Mouse (Mus musculus) embryonic fibroblast, embryonic 13.5 days (primary cell): ENCODE measurements around the gene Pitpnc1.

Experiments used
- CTCF ChIP-seq: IDR thresholded peaks from 2 replicates; pipeline ENCODE4 v1.5.1; 2011; ENCODE audit warnings: mild to moderate bottlenecking, control low read depth, low read length, moderate library complexity, borderline replicate concordance; ENCODE audit not compliant: insufficient read depth
- POLR2A ChIP-seq: IDR thresholded peaks from 2 replicates; pipeline ENCODE4 v1.6.1; 2011; ENCODE audit warnings: low read depth, mild to moderate bottlenecking, control low read depth, low read length, moderate library complexity

- no peak for TF ChIP-seq CTCF
- no peak for TF ChIP-seq POLR2A
These were observed 135.5 kb downstream of the Pitpnc1 start for GRCm38 (mm10) chr11:107334849-107335484.
